Mouse (Mus musculus) midbrain, embryonic 14.5 days (tissue): ENCODE measurements at regions not wholly inside any gene's neighbourhood (a gene's known extent, or its start where the extent isn't known, plus 50 kb on each side); places are given as distances from the start of the nearest gene placed in this dataset.

Experiments used
- ATAC-seq: fragments of 200-750 bp; cut with Nextera tagmentation; 2 replicates; pipeline ENCODE4 v1.8.0; 2017; ENCODE audit warnings: moderate number of reproducible peaks, moderate library complexity; ENCODE audit not compliant: low FRiP score, low TSS enrichment
- DNase-seq: peaks from one replicate; pipeline ENCODE4 v3.0.0-alpha.2; 2015
- H3K27ac ChIP-seq: fragments of 300-500 bp; sonication (generic); replicated peaks from 2 replicates; pipeline ENCODE4 v1.5.1; 2014; ENCODE audit warnings: mild to moderate bottlenecking, low read depth, low read length, moderate library complexity
- H3K27me3 ChIP-seq: fragments of 300-500 bp; sonication (generic); 2 replicates; pipeline ENCODE4 v1.6.1; 2014; ENCODE audit warnings: low read length, control low read depth, mixed read lengths; ENCODE audit not compliant: control insufficient read depth, insufficient read depth
- H3K36me3 ChIP-seq: fragments of 300-500 bp; sonication (generic); 2 replicates; pipeline ENCODE4 v1.6.1; 2014; ENCODE audit warnings: low read length, control low read depth; ENCODE audit not compliant: control insufficient read depth, insufficient read depth
- H3K4me1 ChIP-seq: fragments of 300-500 bp; sonication (generic); 2 replicates; pipeline ENCODE4 v1.6.1; 2014; ENCODE audit warnings: mild to moderate bottlenecking, antibody characterized with exemption, low read length, control low read depth; ENCODE audit not compliant: control insufficient read depth, insufficient read depth
- H3K4me2 ChIP-seq: fragments of 300-500 bp; sonication (generic); 2 replicates; pipeline ENCODE4 v1.6.1; 2014; ENCODE audit warnings: mild to moderate bottlenecking, low read length, moderate library complexity
- H3K4me3 ChIP-seq: fragments of 300-500 bp; sonication (generic); replicated peaks from 2 replicates; pipeline ENCODE4 v1.5.1; 2014; ENCODE audit warnings: low read depth, low read length
- H3K9ac ChIP-seq: fragments of 300-500 bp; sonication (generic); replicated peaks from 2 replicates; pipeline ENCODE4 v1.6.1; 2014; ENCODE audit warnings: mild to moderate bottlenecking, low read length, moderate library complexity
- H3K9me3 ChIP-seq: fragments of 300-500 bp; sonication (generic); 2 replicates; pipeline ENCODE4 v1.6.1; 2016; ENCODE audit warnings: low read length, control low read depth, mixed read lengths; ENCODE audit not compliant: control insufficient read depth
- WGBS: fragments of 180-500 bp; shearing (Covaris S2); extraction: QIAGEN DNeasy Blood & Tissue Kit; methylation state at CpG from one replicate; pipeline ENCODE4 v1.1.7; 2014; 5-methylcytosine and 5-hydroxymethylcytosine counted together

- no peaks in the 10 kb centered on the region for H3K36me3 ChIP-seq
- no peak overlapping the region for H3K9ac ChIP-seq
- DNase-seq, result no peak
- WGBS, result 87% methylated on average over 6 of the region's 6 CpGs
- H3K4me2 ChIP-seq, result no peak overlapping the region
- H3K27ac ChIP-seq, result no peak overlapping the region
- H3K9me3 ChIP-seq, result no peaks in the 10 kb centered on the region
- no peaks in the 10 kb centered on the region for H3K27me3 ChIP-seq
- H3K4me3 ChIP-seq, result no peak overlapping the region
- no peak for ATAC-seq
- no peaks in the 10 kb centered on the region for H3K4me1 ChIP-seq
Observed at GRCm38 (mm10) chr14:76804447-76805150, 232.0 kb upstream of the Ccdc122 start.

GRCm38 (mm10) chr14:76800181-76800580, 236.4 kb upstream of the Ccdc122 start:
- Histone ChIP-seq H3K9me3 (no peaks in the 10 kb centered on the region), H3K36me3 (no peaks in the 10 kb centered on the region), H3K4me2 (no peak overlapping the region), H3K27me3 (no peaks in the 10 kb centered on the region), H3K27ac (no peak overlapping the region), H3K4me1 (0 out of 2 replicates have a peak, but pooled peaks cover 11% of the 10 kb centered on the region), H3K4me3 (no peak overlapping the region), H3K9ac (no peak overlapping the region)
- DNase-seq (no peak), ATAC-seq (no peak)
- 36% methylated on average over 4 of the region's 4 CpGs for WGBS

- Histone ChIP-seq H3K4me1 (0 out of 2 replicates have a peak, but pooled peaks cover 11% of the 10 kb centered on the region), H3K27me3 (no peaks in the 10 kb centered on the region), H3K4me2 (no peak overlapping the region), H3K4me3 (no peak overlapping the region), H3K9ac (no peak overlapping the region), H3K9me3 (no peaks in the 10 kb centered on the region), H3K36me3 (no peaks in the 10 kb centered on the region), H3K27ac (no peak overlapping the region)
- no peak for ATAC-seq
- peak; percentile 30 for DNase-seq
- 74% methylated on average over 6 of the region's 6 CpGs for WGBS
Observed at GRCm38 (mm10) chr14:76799741-76800140, 236.8 kb upstream of the Ccdc122 start.

- DNase-seq (no peak), ATAC-seq (no peak)
- no peak overlapping the region for H3K27ac ChIP-seq
- H3K9ac ChIP-seq, result no peak overlapping the region
- no peak overlapping the region for H3K4me3 ChIP-seq
- H3K36me3 ChIP-seq, result no peaks in the 10 kb centered on the region
- H3K4me1 ChIP-seq, result 0 out of 2 replicates have a peak, but pooled peaks cover 11% of the 10 kb centered on the region
- 90% methylated on average over 8 of the region's 8 CpGs for WGBS
- no peaks in the 10 kb centered on the region for H3K27me3 ChIP-seq
- no peaks in the 10 kb centered on the region for H3K9me3 ChIP-seq
- H3K4me2 ChIP-seq, result no peak overlapping the region
Observed at GRCm38 (mm10) chr14:76798925-76799428, 237.6 kb upstream of the Ccdc122 start.

- H3K4me3 ChIP-seq, result no peak overlapping the region
- no peak for DNase-seq
- no peak overlapping the region for H3K4me2 ChIP-seq
- no peak for ATAC-seq
- no peaks in the 10 kb centered on the region for H3K9me3 ChIP-seq
- H3K4me1 ChIP-seq, result 0 out of 2 replicates have a peak, but pooled peaks cover 11% of the 10 kb centered on the region
- H3K36me3 ChIP-seq, result no peaks in the 10 kb centered on the region
- H3K27me3 ChIP-seq, result no peaks in the 10 kb centered on the region
- H3K9ac ChIP-seq, result no peak overlapping the region
- 85% methylated on average over 6 of the region's 6 CpGs for WGBS
- H3K27ac ChIP-seq, result no peak overlapping the region
Observed at GRCm38 (mm10) chr14:76798488-76798887, 238.1 kb upstream of the Ccdc122 start.

GRCm38 (mm10) chr14:76797518-76797917, 239.1 kb upstream of the Ccdc122 start:
- Histone ChIP-seq H3K27ac (no peak overlapping the region), H3K4me2 (no peak overlapping the region), H3K4me3 (no peak overlapping the region), H3K36me3 (no peaks in the 10 kb centered on the region), H3K27me3 (no peaks in the 10 kb centered on the region), H3K9me3 (no peaks in the 10 kb centered on the region), H3K9ac (no peak overlapping the region), H3K4me1 (peaks cover 13% of the 10 kb centered on the region; the same call in 1 of the 2 replicates)
- DNase-seq, result no peak
- no peak for ATAC-seq
- WGBS, result 88% methylated on average over 6 of the region's 6 CpGs

- Histone ChIP-seq H3K27ac (peak overlapping the region; percentile 68), H3K27me3 (no peaks in the 10 kb centered on the region), H3K4me2 (no peak overlapping the region), H3K9ac (no peak overlapping the region; the same call in 1 of the 2 replicates), H3K9me3 (no peaks in the 10 kb centered on the region), H3K4me3 (no peak overlapping the region), H3K4me1 (peaks cover 27% of the 10 kb centered on the region), H3K36me3 (no peaks in the 10 kb centered on the region)
- peak; percentile 64 for DNase-seq
- ATAC-seq, result peak; percentile 60; the same call in 1 of the 2 replicates
- 12% methylated on average over 6 of the region's 6 CpGs for WGBS
Observed at GRCm38 (mm10) chr14:76791811-76792571, 235.3 kb upstream of the Serp2 start.

GRCm38 (mm10) chr14:76789376-76789775, 232.7 kb upstream of the Serp2 start:
- no peak for DNase-seq
- Histone ChIP-seq H3K4me1 (peaks cover 16% of the 10 kb centered on the region), H3K9ac (no peak overlapping the region), H3K27me3 (no peaks in the 10 kb centered on the region), H3K36me3 (no peaks in the 10 kb centered on the region), H3K4me3 (no peak overlapping the region), H3K9me3 (no peaks in the 10 kb centered on the region), H3K4me2 (no peak overlapping the region), H3K27ac (no peak overlapping the region)
- WGBS, result 74% methylated on average over 7 of the region's 7 CpGs
- no peak for ATAC-seq
